Mouse (Mus musculus) regulatory T cell (primary cell): Measurements from ENCODE around the gene Tbx6.

ENCODE experiments used
- in situ Hi-C: fragments of 300-600 bp; cut with MboI, MseI; formaldehyde crosslinking; loops from one replicate; pipeline ENCODE4 v1.15.1; 2025; ENCODE audit warnings: high pct_unique_total_duplicates

Gene Tbx6

GRCm38 (mm10) chr7:126809723-126810369 is 28.6 kb downstream of the Tbx6 start:
- in situ Hi-C loops, result no loop called here

- in situ Hi-C loops, result no loop called here
Measured at GRCm38 (mm10) chr7:126815726-126816222, 34.5 kb downstream of the Tbx6 start.

- in situ Hi-C loops, result no loop called here
Measured at GRCm38 (mm10) chr7:126816494-126816893, 35.2 kb downstream of the Tbx6 start.

DNA sequence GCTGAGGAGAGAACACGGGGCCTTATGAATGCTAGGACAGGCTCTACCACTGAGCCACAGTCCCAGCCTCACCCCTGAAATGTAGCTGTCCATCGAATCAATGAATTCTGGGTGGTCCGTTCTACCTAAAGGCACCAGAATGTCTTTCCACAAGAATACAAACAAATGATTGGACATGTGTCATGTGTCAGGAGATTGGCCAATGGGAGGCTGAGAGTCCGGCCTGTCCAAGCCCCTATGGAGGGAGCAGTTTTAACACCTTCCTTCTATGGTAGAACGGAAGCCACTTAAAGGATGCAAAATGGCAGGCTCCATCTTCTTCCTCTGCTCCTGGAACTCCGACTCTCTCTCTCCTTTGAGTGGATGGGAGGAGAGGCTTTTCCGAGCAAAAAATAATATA is 36.3 kb downstream of the Tbx6 start:
- in situ Hi-C loops, result no loop called here

DNA sequence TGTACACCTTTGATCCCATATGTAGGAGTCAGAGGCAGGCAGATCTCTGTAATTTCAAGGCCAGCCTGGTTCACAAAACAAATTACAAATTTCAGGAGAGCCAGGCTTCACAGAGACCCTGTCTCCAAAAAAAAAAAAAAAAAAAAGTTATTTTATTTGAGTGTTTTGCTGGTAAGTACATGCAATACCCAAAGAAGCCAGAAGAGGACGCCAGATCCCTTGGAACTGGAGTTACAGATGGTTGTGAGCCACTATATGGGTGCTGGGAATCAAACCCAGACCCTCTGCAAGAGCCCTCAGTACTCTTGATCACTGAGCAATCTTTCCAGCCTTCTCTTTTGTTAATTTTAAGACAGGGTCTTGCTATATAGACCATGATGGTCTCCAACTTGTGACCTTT is 37.5 kb downstream of the Tbx6 start:
- in situ Hi-C loops, result no loop called here

DNA sequence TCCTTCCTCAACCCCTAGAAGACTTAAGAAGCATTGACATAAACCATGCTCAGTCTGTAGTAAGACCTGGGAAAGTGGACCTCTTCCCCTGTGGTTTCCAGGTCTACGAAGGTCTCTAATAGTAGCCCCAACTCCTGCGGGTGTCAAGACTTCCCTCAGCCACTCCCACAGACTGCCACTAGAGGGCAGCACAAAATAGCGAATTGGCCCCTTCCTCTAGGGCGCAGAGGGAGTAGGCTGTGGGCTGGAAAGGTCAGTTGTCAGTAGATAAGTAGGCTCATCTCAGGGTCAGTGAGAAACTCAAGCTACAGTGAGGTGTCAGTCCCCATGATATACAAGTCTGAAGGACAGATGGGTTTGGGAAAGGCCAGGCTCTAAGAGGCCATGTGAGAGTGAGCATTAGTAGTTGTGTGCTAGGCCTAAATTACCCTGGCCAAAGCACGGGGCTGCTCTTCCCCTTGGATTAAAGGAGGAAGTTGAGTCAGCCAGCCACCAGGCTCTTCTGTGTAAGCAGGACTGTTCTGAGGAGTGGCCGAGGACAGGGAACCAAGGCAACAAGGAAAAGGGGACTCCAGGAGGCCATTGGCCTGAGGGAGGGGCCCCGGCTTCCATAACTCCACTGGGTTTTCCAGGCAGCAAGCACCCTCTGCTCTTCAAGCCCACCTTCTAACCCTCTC is 40.7 kb downstream of the Tbx6 start:
- in situ Hi-C loops, result no loop called here

GRCm38 (mm10) chr7:126822741-126823140 is 41.5 kb downstream of the Tbx6 start:
- in situ Hi-C loops, result no loop called here

GRCm38 (mm10) chr7:126823202-126823711 is 42.0 kb downstream of the Tbx6 start:
- in situ Hi-C loops, result no loop called here

DNA sequence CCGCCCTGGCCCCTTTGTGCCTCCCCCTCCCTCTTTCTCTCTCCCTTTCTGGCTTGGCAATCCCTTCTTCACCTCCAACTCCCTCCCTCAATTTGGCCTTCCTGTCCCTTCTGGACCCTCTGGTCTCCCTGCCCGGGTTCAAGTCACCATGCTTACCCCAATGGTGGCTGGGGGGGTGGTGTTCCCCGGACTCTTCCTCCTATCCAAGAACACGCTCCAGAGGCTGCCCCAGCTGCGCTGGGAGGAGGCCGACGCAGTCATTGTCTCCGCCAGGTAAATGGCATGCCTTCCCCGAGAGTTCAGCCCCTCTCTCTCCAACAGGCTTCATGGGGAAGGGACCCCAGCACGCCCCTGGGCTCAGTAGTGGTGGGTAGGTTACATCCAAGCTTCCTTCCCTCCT is 42.7 kb downstream of the Tbx6 start:
- in situ Hi-C loops, result no loop called here

- in situ Hi-C loops, result no loop called here
Measured at GRCm38 (mm10) chr7:126825403-126825802, 44.1 kb downstream of the Tbx6 start.

- in situ Hi-C loops, result no loop called here
Measured at GRCm38 (mm10) chr7:126825952-126826351, 44.7 kb downstream of the Tbx6 start.

DNA sequence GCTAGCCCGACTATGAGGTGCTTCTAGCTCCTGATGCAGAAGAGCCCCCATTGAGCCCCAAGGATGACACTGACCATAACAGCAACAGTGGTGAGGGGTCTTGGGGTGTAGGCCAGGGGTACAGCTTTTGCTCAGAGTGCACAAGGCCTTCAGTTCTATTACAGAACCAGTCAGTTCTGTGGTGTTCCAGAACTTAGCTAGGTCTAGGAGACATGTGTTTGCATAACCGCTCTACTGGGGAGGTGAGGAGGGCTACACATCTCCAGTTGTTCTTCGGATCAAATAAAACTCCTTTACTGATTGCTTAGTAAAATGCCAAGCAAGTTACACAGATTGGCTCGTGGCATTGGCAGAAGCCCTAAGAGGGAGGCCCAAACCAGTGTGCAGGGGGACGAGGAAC is 50.3 kb downstream of the Tbx6 start, which contains the start of gene 4930451I11Rik:
4930451I11Rik (minus strand) TSS at position 101 of the 400 bp plus-strand sequence.
- in situ Hi-C loops, result loop anchor here (5.0 kb wide), 1 partner anchor 121 kb away; the partner anchor contains the start of gene Sez6l2

DNA sequence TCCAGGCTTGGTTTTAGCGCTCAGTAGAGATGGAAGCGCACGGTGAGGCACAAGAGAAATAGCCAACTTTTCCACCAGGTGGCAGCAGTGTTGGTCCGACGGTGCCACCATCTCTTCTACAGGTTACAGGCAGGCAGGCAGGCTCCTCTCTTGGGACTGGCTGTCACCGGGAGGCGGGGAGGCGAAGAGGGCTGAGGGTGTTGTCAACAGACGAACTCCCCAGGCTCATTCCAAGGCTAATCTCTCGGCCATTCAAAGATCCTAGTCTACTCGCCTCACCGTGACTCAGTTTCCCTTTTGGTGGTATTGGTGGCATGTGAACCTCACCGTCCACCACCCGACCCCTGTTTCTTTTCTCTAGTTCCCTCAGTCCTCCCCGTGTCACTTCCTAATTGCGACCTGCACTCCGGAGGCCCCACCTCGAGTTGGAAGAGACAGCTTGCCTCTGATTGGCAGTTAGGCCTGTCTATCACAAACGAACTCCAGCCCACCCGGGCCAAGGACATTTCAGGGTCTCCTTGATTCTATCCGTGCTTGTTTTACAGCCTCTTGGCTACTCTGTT is 50.8 kb downstream of the Tbx6 start:
- in situ Hi-C loops, result loop anchor here (5.0 kb wide), 1 partner anchor 120 kb away; the partner anchor contains the start of gene Sez6l2

DNA sequence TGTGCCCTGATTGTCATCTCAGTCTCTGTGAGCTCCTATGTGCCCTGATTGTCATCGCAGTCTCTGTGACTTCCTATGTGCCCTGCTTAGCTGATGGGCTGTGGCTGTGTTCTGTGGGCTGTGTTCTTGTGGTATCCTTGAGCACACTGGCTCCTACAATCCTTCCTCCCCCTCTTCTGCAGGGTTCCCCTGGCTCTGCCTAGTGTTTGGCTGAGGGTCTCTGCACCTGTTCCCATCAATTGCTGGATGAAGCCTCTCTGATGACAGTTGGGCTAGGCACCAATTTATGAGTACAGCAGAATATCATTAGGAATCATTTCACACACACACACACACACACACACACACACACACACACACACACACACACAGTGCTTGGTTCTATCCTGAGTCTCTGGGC is 52.0 kb downstream of the Tbx6 start:
- in situ Hi-C loops, result loop anchor here (5.0 kb wide), 1 partner anchor 119 kb away; the partner anchor contains the start of gene Sez6l2
